Mouse (Mus musculus): ENCODE results near the gene Kcnj2.

Gene Kcnj2

DNA sequence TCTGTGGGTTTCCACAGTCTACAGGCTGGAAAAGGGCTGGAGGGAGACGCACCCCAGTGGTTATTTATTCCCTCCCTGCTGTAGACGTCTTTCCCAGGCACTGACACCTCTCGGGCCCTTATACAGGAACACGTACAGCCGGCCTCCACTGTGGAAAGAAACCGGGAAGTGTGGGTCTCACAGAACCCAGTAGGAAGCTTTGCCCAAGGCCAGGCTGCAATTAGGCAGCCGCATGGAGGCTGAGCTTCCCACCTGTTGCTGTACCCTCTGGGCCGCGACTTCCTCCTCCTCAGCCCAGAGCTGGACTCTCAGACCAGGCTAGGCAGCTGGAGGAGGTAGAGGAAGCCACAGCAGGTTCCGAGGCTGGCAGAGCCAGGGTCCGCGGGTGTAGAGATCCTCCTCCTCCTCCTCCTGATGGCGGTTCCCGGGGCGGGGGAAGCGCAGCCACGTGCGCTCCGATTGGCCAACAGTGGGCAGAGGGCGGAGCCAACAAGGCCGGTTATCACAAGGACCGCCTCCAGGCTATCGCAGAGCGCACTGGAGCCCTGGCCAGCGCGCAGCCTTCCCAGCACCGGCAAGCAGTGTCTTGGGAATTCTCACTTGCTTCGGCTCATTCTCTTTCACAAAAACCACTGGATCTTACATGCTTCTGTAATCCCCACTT is at the start of gene Kcnj2:
Gene Kcnj2, plus strand, starts transcription at position 530 of the 664 bp plus-strand sequence.
- CTCF ChIA-PET, result interaction anchor here (0.7 kb wide), 1 partner anchor 528 kb away, joined by 4 read pairs; no protein-coding TSS in a partner anchor

DNA sequence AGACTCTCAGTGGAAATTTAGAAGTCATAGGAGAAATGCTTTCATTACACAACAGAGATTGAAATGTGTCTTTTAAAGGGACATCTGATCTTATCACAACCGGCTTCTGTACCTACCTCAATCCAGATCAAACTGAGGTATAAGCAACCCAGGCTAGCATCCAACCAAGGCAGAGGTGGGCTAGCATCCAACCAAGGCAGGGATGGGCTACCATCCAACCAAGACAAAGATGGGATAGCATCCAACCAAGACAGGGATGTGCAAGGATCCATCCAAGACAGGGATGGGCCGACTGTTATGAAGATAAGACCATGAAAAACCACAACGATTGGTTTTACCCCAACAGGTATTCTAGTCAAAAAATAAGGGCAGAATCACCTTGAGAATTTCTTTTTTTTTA is 49.8 kb upstream of the Kcnj2 start:
- CTCF ChIA-PET, result no interaction called here

DNA sequence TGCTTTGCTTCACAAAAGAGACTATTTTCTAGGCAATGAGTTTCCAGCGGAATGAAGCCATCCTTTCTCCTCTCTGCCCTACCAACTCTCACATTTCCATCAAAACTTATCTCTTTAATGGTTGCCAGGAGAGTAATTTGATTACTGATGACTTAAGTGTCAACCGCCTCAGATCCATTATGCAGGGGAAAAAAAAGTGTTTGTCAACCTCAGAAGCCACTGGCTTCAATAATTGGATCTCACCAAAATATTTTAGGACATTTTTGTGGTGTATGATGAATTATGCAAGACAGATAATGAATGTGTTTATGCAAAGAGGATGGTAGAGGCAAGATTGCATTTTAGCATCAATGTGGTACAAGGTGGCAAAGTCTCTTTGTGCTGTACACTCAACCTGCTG is 45.8 kb upstream of the Kcnj2 start:
- CTCF ChIA-PET, result no interaction called here

DNA sequence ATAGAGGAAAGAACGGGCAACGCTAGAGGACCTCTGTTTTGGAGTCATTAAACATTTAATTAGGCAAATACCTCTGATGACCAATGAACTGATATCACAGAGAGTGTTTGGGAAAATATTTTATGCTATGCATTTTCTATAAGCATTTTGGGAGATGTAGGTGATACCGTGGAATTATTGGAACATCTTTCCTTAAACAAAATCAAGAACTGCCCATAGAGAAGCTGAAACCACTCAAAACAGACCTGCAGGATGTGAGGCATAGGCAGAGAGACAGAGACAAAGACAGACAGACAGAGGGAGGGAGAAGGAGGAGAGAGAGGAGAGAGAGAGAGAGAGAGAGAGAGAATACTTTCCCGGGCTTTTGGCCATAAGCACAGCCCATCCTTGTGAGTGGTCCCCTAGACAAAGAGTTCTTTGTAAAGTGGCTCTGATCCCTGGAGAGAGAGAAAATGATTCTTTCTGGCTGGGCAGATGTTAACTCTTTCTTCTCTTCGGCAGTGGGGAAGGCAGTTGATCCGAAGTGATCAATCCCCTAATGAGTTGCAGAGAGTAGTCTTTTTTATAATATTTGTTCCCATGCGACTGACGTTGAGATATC is 43.2 kb upstream of the Kcnj2 start:
- CTCF ChIA-PET, result no interaction called here

DNA sequence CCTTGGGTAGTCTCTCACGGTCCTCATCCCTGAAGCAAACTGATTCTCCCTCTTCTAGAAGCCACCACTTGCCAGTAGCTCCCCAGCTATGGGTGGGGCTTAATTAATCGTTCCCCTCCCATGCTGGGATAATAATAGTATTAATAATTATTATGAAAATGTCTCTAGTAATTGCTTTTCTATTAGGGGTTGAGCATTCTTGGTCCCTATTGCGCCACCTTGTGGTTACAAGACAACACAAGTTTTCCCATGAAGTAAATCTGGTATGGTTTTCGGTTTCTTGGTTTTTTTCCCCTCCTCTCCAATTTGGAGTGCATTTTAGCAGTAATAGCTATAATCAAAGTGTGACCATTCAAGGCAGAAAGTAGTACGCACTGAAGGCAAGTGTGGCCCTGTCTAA is 23.8 kb upstream of the Kcnj2 start:
- CTCF ChIA-PET, result no interaction called here

DNA sequence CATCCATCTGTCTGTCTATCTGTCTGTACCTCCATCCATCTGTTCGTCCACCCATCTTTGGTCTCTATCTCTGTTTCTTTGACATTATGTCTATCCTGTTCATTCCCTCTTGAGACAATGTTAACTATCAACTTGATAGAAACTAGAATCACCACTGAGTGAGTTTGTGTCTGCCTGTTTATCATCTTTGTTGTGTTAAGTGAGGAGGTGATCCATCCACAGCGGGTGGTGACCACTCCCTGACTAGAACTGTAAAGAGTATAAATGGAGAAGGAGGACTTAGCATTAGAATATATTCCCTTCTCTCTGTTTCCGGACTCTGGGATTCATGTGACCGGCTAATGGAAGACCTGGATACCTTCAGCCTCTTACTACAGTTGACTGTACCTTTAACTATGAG is 22.7 kb upstream of the Kcnj2 start:
- CTCF ChIA-PET, result no interaction called here

DNA sequence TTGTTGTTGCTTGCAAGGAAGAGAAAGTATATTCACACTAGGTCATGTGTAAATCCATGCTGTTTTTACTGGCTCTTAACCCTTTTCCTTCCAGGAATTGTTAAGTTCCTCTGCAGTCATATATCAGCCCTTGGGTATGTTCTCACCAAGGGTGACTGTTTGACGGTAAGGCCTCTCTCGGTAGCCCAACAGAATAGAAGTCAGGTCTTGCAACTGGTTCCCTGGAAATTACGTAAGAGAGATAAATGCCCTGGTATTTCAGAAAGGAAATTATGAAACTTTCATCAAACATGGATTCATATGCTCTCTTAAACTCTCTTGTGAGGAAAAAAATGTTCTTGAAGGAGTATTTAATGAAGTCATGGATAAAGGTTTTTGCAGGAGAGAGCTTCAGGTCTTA is 11.7 kb upstream of the Kcnj2 start:
- CTCF ChIA-PET, result no interaction called here

DNA sequence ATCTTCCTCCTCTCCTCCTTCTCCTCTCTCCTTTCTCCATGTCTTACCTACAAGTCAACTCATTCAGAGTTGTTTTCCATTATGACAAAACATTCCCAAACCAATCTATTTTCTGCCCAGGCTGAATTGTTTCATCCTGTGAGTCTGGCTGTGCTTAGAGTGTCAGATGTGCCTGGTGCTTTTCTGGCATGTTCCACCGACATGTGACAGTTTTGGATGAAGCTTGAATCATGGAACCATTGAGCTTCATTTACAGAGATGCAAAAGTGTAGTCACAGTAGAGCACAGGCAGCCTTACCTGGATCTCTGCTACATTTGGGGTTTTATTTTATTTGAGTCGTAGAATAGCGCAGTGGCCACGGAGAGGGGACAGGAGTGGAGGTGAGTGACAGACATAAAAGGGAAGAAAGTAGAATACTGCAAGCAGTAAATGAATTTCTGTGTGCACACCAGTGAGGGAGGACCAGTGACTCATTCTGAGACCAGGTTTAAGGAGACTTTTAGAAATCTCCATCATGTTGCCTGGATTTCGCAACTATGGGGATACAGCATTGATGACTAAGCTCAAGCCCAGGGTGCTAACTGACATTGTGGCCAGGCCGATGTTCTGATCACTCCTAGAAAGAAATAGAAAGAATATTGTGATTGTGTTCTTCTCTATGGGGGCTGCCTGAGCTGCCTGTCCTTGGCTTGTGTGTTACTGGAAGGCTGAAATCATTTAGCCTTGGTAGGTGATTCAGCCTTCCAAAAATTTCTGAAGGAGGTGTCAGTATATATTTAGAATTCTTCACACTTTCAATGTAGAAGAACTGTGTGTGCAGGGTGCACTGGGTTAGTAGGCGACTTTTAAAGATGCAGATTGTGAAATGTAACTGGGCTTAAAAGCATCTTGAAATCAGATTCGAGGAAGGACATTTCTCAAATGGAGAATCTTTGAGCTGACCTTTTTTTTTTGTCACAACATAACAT is 10.8 kb upstream of the Kcnj2 start:
- CTCF ChIA-PET, result no interaction called here

DNA sequence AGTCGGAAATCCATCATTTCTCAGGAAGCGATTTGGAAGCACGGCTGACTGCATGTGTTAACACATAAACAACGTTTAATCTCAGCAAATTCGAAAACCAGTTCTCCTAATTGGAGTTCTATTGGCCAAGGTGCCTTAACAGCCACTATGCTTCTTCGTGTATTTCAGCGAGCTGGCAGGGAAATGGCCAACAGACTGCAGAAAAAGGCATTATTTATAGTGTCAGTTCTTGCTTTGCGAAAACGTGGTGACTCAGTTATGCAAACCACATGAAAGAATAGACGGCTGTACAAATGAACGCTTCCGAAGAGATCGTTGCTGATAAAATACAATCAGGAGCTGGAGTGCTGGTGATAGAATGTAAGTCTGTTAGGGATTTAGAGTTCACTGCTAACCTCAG is 9.9 kb upstream of the Kcnj2 start:
- CTCF ChIA-PET, result no interaction called here

DNA sequence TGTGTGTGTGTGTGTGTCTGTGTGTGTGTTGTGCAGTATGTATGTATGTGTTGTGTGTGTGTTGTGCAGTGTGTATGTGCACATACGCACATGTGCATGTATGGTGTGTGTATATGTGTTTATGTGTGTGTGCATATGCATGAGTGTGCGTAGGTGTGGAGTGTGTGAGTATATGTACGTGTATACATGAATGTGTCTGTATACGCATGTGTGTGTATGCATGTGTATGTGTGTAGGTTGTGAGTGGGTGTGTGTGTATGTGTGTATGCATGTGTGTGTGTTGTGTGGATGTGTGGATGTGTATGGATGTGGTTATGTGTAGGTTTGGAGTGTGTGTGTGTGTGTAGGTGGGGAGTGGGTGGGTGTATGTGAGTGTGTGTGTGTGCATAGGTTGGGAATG is 8.5 kb upstream of the Kcnj2 start:
- CTCF ChIA-PET, result no interaction called here

DNA sequence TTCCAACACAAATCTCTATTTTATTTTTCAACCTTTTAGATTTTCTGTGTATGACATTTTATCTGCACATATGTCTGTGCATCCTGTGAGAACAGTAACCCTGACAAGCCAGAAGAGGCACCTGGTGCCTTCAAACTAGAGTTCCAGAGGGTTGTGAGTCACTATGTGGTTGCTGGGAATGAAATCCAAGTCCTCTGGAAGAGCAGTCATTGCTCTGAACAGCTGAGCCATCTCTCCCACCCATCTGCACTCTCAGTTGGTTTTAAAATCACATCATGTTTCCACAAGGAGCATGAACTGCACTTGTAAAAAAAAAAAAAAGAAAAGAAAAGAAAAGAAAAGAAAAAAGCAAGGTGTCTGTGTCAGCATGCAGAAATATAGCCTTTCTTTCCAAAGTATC is 6.5 kb upstream of the Kcnj2 start:
- CTCF ChIA-PET, result no interaction called here

DNA sequence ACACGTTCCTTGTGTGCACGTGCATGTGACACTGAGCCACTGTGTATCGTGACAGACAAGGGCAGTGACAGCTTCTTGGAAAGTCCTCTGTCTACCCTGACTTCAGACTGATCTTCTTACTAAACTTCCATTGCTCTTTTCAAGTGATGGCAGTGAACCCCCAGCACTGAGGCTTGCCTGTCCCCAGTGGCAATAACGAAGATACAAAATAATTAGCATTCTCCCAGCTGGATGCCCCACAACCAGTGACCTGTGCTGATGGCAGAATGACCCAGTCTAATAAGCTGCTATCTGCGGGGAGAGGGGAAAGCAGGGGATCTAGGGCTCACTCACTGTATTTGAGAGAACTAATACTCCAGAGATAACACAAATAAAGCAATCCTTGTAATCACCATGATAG is 5.7 kb upstream of the Kcnj2 start:
- CTCF ChIA-PET, result no interaction called here

DNA sequence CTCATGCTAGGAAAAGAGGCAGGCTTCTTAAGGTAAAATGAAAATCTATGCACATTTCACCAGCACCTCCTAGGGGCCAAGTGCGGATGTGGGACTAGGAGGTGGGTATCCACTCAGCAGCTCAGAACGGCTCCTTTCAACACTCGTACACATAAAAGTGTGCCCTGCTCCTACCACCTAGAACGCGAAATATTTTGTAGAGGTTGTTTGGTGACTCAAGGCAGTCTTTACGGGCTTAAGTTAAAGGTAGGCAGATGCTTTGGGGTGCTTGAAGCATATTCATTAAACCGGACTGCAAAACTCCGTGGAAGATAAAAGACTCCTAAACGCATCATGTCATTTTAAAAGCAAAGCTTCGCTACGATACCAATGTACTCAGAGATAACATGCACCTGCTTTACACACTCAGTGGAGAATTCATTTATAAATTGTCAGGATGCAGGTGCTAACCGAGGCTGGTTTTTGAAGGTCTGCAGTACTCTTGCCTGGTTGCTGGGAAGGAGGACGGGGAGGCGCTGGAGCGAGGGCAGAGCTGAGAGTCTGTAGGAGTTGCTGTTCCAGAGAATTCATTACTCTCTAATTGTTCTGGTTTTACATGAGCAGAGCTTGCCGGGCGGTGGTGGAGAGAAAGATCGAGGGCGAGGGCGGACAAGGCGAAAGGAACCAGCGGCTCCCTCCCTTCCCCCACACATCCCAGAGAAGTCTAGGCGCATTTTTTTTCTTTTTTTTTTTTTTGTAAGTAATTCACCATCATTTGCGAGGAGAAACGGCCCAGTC is 1.0 kb upstream of the Kcnj2 start:
- CTCF ChIA-PET, result interaction anchor here (0.6 to 0.7 kb wide), 2 partner anchors 84 to 527 kb away, joined by 4 to 6 read pairs; no protein-coding TSS in a partner anchor

DNA sequence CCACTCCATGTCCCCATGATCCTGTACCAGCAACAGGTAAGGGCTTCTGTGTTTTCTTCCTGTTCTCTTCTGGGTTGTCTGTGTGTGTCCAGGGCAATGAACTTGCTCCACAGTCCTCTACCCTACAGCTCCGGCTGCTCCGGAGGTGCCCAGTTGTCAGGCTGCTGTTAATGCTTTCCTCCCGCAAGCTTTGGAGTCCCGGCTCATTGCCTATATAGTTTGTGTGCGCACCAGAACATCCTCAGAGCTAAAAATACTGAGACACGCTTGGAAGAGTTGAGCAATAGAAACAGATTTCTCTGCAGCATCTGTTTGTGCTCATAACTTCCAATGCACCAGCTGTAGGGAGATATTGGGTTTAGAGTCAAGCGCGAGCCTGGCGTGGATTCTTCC is 331 bp downstream of the Kcnj2 start:
- CTCF ChIA-PET, result no interaction called here

DNA sequence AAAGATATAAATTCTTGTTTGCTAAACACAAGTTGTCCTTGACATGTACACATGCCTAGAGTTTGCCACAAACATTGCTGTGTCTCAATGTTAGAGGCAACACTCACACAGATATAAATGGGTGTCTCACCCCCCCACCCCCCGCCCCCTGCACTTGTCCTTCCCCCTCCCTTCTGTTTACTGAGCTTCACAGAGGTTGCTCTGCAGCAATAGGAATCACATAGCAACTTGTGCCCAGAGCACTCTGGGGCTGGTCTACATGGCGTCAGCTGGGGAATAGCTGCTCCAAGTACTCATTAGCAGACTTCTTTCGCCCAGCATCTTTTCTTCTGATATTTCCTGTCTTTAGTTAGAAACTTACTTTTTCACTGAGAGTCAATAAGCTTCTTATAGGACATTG is 1.8 kb downstream of the Kcnj2 start:
- CTCF ChIA-PET, result no interaction called here

DNA sequence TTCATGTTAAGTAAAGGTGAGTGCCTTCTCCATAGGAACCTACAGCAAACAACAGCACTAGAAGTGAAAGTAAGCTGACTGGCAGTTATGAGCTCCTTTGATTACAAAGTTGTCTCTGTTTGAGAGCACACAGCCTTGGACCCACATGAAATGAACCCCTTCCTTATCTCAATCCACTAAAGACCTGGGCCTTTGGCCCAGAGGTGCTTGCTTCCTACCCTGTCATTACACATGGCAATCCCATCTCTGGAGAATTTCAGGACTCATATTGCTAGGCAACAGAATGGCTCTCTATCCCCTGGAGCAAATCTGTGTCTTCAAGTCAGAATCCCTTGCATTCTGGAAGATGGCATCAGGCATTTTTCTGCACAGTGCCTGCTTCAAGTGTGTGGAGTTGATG is 4.5 kb downstream of the Kcnj2 start:
- CTCF ChIA-PET, result no interaction called here

DNA sequence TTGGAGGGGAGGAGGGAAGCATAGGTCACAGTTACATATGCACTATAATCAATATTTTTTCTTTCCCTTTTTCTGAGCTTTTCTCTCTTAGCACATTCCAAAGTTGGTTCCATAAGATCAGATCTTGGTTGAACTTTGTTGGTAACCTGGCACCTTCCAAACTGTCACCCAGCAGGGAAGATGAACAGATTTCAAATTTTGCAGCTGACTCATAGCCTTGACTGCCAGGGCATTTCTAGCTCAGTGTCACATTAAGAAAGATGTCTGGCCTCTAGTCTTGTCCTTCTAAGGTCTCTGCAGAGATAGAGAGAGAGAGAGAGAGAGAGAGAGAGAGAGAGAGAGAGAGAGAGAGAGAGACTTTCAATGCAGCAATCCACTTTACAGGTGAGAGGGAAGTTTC is 8.2 kb downstream of the Kcnj2 start:
- CTCF ChIA-PET, result no interaction called here

DNA sequence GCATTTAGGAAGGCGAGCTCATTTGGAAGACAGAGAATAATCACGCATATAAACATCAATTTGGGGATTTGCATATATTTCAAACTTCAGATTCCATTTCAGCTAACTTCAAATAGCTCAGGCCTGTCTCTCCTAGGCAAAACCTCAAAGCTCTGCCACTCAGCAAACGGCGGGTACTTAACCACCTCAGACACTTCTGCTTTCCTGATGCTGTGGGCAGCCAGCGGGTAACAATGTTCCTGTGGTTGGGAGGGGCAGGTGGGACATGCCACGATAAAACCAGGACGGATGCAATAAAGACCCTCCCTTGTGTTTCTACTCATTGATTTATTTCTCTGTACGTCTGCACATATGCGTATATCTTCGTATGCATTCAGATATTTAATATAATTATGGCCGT is 12.1 kb downstream of the Kcnj2 start:
- CTCF ChIA-PET, result no interaction called here

DNA sequence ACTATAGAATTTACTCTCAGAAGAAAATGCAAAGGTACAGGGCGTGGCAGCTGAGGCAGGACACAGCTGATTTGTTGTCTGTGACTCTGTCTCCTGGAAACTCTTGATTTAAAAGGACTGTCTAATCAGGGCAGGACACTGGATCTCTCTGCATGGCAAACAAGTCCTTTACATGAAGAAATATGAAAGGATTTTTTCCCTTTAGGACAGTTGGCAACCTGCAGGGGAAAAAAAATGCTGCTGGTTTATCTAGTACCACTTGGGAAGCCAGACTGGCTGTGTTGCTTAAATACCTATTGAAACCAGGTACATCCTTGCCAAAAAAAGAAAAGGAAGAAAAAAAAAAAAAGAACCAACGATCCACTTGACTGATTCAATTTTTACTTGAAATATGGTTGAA is 17.0 kb downstream of the Kcnj2 start:
- CTCF ChIA-PET, result no interaction called here

DNA sequence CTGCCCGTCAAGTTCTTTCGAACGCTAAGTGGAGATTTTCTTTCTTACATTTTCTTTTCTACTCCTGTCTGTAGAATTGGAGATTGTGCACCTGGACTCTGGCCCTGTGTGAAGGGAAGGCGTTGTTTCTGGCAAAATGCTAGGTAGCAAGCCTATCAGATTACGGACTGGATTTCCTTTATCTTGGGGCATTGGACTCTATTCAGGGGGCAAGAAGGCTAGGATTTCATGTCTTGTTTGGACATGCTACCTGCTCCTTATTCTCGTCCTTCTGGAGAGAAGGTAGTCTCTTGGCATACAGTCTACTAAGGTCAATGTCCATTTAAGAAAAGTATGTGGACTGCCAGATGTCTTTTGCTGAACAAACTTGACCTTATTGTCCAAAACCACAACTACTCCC is 21.0 kb downstream of the Kcnj2 start:
- CTCF ChIA-PET, result no interaction called here

DNA sequence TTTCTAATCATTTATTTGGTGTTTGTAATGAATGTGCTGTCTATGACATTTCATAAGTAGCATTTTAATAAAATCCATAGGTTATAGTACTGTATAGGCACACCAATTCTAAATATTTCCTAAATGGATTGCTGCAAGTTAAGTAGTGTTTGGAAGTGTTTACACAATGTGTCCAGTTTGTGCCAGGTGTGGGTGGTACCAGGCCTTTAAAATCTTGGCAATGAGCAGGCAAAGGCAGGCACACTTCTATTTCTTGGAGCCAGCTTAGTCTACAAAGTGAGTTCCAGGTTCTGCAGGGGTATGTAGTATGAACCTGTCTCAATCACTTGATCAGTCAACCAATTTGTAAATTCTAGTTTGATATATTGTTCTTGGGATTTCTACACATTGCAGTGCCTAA is 22.3 kb downstream of the Kcnj2 start:
- CTCF ChIA-PET, result no interaction called here

DNA sequence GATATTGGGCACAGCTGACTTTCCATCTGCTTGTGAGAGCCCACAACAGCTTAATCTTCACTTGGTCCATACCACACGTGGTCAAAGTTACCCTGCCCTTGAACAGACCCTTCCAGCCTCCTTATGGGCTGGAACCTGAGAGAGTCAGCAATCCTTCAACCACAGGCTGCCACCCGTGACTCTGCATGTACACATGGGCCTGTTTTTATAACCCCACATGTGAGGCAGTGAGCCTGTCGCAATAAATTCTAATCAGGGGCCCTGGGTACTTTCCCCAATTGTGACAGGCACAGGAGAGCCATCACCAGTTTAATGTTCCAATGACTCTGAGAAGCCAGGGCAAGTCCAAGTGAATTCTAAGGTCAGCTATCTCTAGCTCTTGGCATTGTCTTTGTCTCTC is 22.8 kb downstream of the Kcnj2 start:
- CTCF ChIA-PET, result no interaction called here
